Mouse (Mus musculus) stomach, embryonic 15.5 days (tissue): ENCODE measurements at regions not wholly inside any gene's neighbourhood (a gene's known extent, or its start where the extent isn't known, plus 50 kb on each side); places are given as distances from the start of the nearest gene placed in this dataset.

ENCODE experiments used
- ATAC-seq: fragments of 200-750 bp; cut with Nextera tagmentation; 2 replicates; pipeline ENCODE4 v1.8.0; 2017; ENCODE audit warnings: low read depth, moderate number of reproducible peaks, moderate TSS enrichment; ENCODE audit not compliant: insufficient read depth, low FRiP score
- H3K27ac ChIP-seq: fragments of 300-500 bp; sonication (generic); 2 replicates; pipeline ENCODE4 v1.5.1; 2015; ENCODE audit warnings: mild to moderate bottlenecking, inconsistent platforms
- H3K27me3 ChIP-seq: fragments of 300-500 bp; sonication (generic); replicated peaks from 2 replicates; pipeline ENCODE4 v1.6.1; 2015; ENCODE audit warnings: inconsistent platforms
- H3K36me3 ChIP-seq: fragments of 300-500 bp; sonication (generic); 2 replicates; pipeline ENCODE4 v1.6.1; 2015; ENCODE audit warnings: inconsistent platforms
- H3K4me1 ChIP-seq: fragments of 300-500 bp; sonication (generic); 2 replicates; pipeline ENCODE4 v1.6.1; 2015; ENCODE audit warnings: inconsistent platforms
- H3K4me2 ChIP-seq: fragments of 300-500 bp; sonication (generic); 2 replicates; pipeline ENCODE4 v1.6.1; 2015; ENCODE audit warnings: mild to moderate bottlenecking, inconsistent platforms
- H3K4me3 ChIP-seq: fragments of 300-500 bp; sonication (generic); replicated peaks from 2 replicates; pipeline ENCODE4 v1.5.1; 2015; ENCODE audit warnings: inconsistent platforms
- H3K9ac ChIP-seq: fragments of 300-500 bp; sonication (generic); 2 replicates; pipeline ENCODE4 v1.6.1; 2015; ENCODE audit warnings: inconsistent platforms
- H3K9me3 ChIP-seq: fragments of 300-500 bp; sonication (generic); 2 replicates; pipeline ENCODE4 v1.6.1; 2016; ENCODE audit warnings: inconsistent platforms
- WGBS: fragments of 180-500 bp; shearing (Covaris S2); methylation state at CpG from one replicate; pipeline ENCODE4 v1.1.7; 2015; 5-methylcytosine and 5-hydroxymethylcytosine counted together

GRCm38 (mm10) chr4:7363508-7363907 lies 875.3 kb downstream of the Car8 start:
- Histone ChIP-seq H3K4me1 (no peaks in the 10 kb centered on the region), H3K36me3 (no peaks in the 10 kb centered on the region), H3K9me3 (no peaks in the 10 kb centered on the region), H3K9ac (no peak overlapping the region), H3K4me2 (no peak overlapping the region), H3K4me3 (no peak overlapping the region), H3K27ac (no peak overlapping the region), H3K27me3 (no peaks in the 10 kb centered on the region)
- 92% methylated on average over 2 of the region's 2 CpGs for WGBS
- ATAC-seq = no peak

GRCm38 (mm10) chr4:7356202-7356601 lies 882.6 kb downstream of the Car8 start:
- Histone ChIP-seq H3K27me3 (no peaks in the 10 kb centered on the region), H3K9me3 (no peaks in the 10 kb centered on the region), H3K4me2 (no peak overlapping the region), H3K27ac (no peak overlapping the region), H3K36me3 (no peaks in the 10 kb centered on the region), H3K4me3 (no peak overlapping the region), H3K4me1 (no peaks in the 10 kb centered on the region), H3K9ac (no peak overlapping the region)
- WGBS = 88% methylated on average over 3 of the region's 3 CpGs
- ATAC-seq = no peak

GRCm38 (mm10) chr4:7347317-7347716 lies 891.5 kb downstream of the Car8 start:
- no peak overlapping the region for H3K4me2 ChIP-seq
- 83% methylated on average over 1 of the region's 1 CpGs for WGBS
- no peak overlapping the region for H3K4me3 ChIP-seq
- H3K4me1 ChIP-seq = no peaks in the 10 kb centered on the region
- H3K27ac ChIP-seq = no peak overlapping the region
- H3K9ac ChIP-seq = no peak overlapping the region
- no peaks in the 10 kb centered on the region for H3K9me3 ChIP-seq
- H3K27me3 ChIP-seq = no peaks in the 10 kb centered on the region
- no peak for ATAC-seq
- H3K36me3 ChIP-seq = no peaks in the 10 kb centered on the region

GRCm38 (mm10) chr4:7341159-7341558 lies 897.7 kb downstream of the Car8 start:
- ATAC-seq = no peak
- no peaks in the 10 kb centered on the region for H3K9me3 ChIP-seq
- no peaks in the 10 kb centered on the region for H3K36me3 ChIP-seq
- H3K27me3 ChIP-seq = no peaks in the 10 kb centered on the region
- no peak overlapping the region for H3K4me3 ChIP-seq
- H3K27ac ChIP-seq = no peak overlapping the region
- 97% methylated on average over 1 of the region's 1 CpGs for WGBS
- H3K9ac ChIP-seq = no peak overlapping the region
- H3K4me1 ChIP-seq = no peaks in the 10 kb centered on the region
- no peak overlapping the region for H3K4me2 ChIP-seq

- ATAC-seq = peak; percentile 79
- WGBS = 48% methylated on average over 4 of the region's 4 CpGs
- no peak overlapping the region for H3K9ac ChIP-seq
- no peaks in the 10 kb centered on the region for H3K27me3 ChIP-seq
- H3K9me3 ChIP-seq = no peaks in the 10 kb centered on the region
- no peak overlapping the region for H3K4me2 ChIP-seq
- H3K27ac ChIP-seq = no peak overlapping the region
- H3K4me3 ChIP-seq = no peak overlapping the region
- no peaks in the 10 kb centered on the region for H3K4me1 ChIP-seq
- no peaks in the 10 kb centered on the region for H3K36me3 ChIP-seq
These were observed 924.6 kb downstream of the Car8 start for GRCm38 (mm10) chr4:7314261-7314660.

- no peaks in the 10 kb centered on the region for H3K9me3 ChIP-seq
- no peak for ATAC-seq
- no peaks in the 10 kb centered on the region for H3K4me1 ChIP-seq
- no peak overlapping the region for H3K4me3 ChIP-seq
- H3K36me3 ChIP-seq = no peaks in the 10 kb centered on the region
- no peak overlapping the region for H3K27ac ChIP-seq
- H3K9ac ChIP-seq = no peak overlapping the region
- no peaks in the 10 kb centered on the region for H3K27me3 ChIP-seq
- WGBS = 76% methylated on average over 2 of the region's 2 CpGs
- no peak overlapping the region for H3K4me2 ChIP-seq
These were observed 925.6 kb downstream of the Car8 start for GRCm38 (mm10) chr4:7313219-7313618.

- H3K4me1 ChIP-seq = no peaks in the 10 kb centered on the region
- no peaks in the 10 kb centered on the region for H3K27me3 ChIP-seq
- H3K4me2 ChIP-seq = no peak overlapping the region
- H3K27ac ChIP-seq = no peak overlapping the region
- H3K4me3 ChIP-seq = no peak overlapping the region
- no peaks in the 10 kb centered on the region for H3K9me3 ChIP-seq
- WGBS = 69% methylated on average over 1 of the region's 1 CpGs
- no peak for ATAC-seq
- H3K36me3 ChIP-seq = no peaks in the 10 kb centered on the region
- H3K9ac ChIP-seq = no peak overlapping the region
These were observed 926.7 kb downstream of the Car8 start for GRCm38 (mm10) chr4:7312160-7312559.

- H3K9ac ChIP-seq = no peak overlapping the region
- H3K9me3 ChIP-seq = no peaks in the 10 kb centered on the region
- WGBS = 80% methylated on average over 4 of the region's 4 CpGs
- no peak overlapping the region for H3K27ac ChIP-seq
- ATAC-seq = no peak
- H3K36me3 ChIP-seq = no peaks in the 10 kb centered on the region
- H3K27me3 ChIP-seq = no peaks in the 10 kb centered on the region
- no peak overlapping the region for H3K4me2 ChIP-seq
- no peak overlapping the region for H3K4me3 ChIP-seq
- H3K4me1 ChIP-seq = no peaks in the 10 kb centered on the region
These were observed 969.8 kb downstream of the Car8 start for GRCm38 (mm10) chr4:7269047-7269446.

- Histone ChIP-seq H3K4me1 (no peaks in the 10 kb centered on the region), H3K9me3 (no peaks in the 10 kb centered on the region), H3K27ac (no peak overlapping the region), H3K4me2 (no peak overlapping the region), H3K9ac (no peak overlapping the region), H3K36me3 (no peaks in the 10 kb centered on the region), H3K4me3 (no peak overlapping the region), H3K27me3 (no peaks in the 10 kb centered on the region)
- WGBS = 72% methylated on average over 2 of the region's 2 CpGs
- no peak for ATAC-seq
These were observed 982.4 kb downstream of the Car8 start for GRCm38 (mm10) chr4:7256486-7256885.

GRCm38 (mm10) chr4:7253616-7254015 lies 985.2 kb downstream of the Car8 start:
- Histone ChIP-seq H3K9me3 (no peaks in the 10 kb centered on the region), H3K4me2 (no peak overlapping the region), H3K9ac (no peak overlapping the region), H3K4me1 (no peaks in the 10 kb centered on the region), H3K36me3 (no peaks in the 10 kb centered on the region), H3K4me3 (no peak overlapping the region), H3K27ac (no peak overlapping the region), H3K27me3 (no peaks in the 10 kb centered on the region)
- 62% methylated on average over 2 of the region's 2 CpGs for WGBS
- ATAC-seq = no peak

GRCm38 (mm10) chr4:7251641-7252040 lies 987.2 kb downstream of the Car8 start:
- H3K9me3 ChIP-seq = no peaks in the 10 kb centered on the region
- ATAC-seq = no peak
- 69% methylated on average over 2 of the region's 2 CpGs for WGBS
- H3K9ac ChIP-seq = no peak overlapping the region
- no peak overlapping the region for H3K4me3 ChIP-seq
- no peak overlapping the region for H3K27ac ChIP-seq
- no peaks in the 10 kb centered on the region for H3K27me3 ChIP-seq
- no peak overlapping the region for H3K4me2 ChIP-seq
- H3K4me1 ChIP-seq = no peaks in the 10 kb centered on the region
- no peaks in the 10 kb centered on the region for H3K36me3 ChIP-seq

GRCm38 (mm10) chr4:7247816-7248215 lies 991.0 kb downstream of the Car8 start:
- H3K27me3 ChIP-seq = no peaks in the 10 kb centered on the region
- 80% methylated on average over 4 of the region's 4 CpGs for WGBS
- ATAC-seq = no peak
- no peak overlapping the region for H3K4me2 ChIP-seq
- no peak overlapping the region for H3K9ac ChIP-seq
- no peaks in the 10 kb centered on the region for H3K36me3 ChIP-seq
- no peaks in the 10 kb centered on the region for H3K4me1 ChIP-seq
- H3K4me3 ChIP-seq = no peak overlapping the region
- no peak overlapping the region for H3K27ac ChIP-seq
- no peaks in the 10 kb centered on the region for H3K9me3 ChIP-seq

GRCm38 (mm10) chr4:7247244-7247643 lies 991.6 kb downstream of the Car8 start:
- no peaks in the 10 kb centered on the region for H3K9me3 ChIP-seq
- ATAC-seq = no peak
- no peak overlapping the region for H3K4me3 ChIP-seq
- no peaks in the 10 kb centered on the region for H3K36me3 ChIP-seq
- H3K27me3 ChIP-seq = no peaks in the 10 kb centered on the region
- no peak overlapping the region for H3K4me2 ChIP-seq
- H3K9ac ChIP-seq = no peak overlapping the region
- no peaks in the 10 kb centered on the region for H3K4me1 ChIP-seq
- WGBS = 67% methylated on average over 4 of the region's 4 CpGs
- no peak overlapping the region for H3K27ac ChIP-seq
